Mouse (Mus musculus): ENCODE data around the gene Egfl8. TPM values are rescaled to one million over a fixed set of nuclear protein-coding genes. Genes with fewer than 3 reads are reported as not detected.

The Egfl8 gene
- total RNA-seq, 2 experiments from 2014 or later, result 1.7 to 2.4 TPM

- DNase-seq (ENCODE audit: low spot score in 2 of 2), result no peak
- no peak for TF ChIP-seq CTCF (conservative IDR thresholded peaks at IDR 0.05)
- H3K27ac ChIP-seq, result peak overlapping the region; percentile 99
- peak overlapping the region; percentile 67 for H3K4me3 ChIP-seq
These were observed 14.2 kb upstream of the Egfl8 start for GRCm38 (mm10) chr17:34629796-34630603.

GRCm38 (mm10) chr17:34629221-34629751 is 13.5 kb upstream of the Egfl8 start, which contains the start of gene Prrt1:
Prrt1 (plus strand) TSS chr17:34629533.
- H3K27ac ChIP-seq, result peak within 1 kb of the TSS; percentile 99
- DNase-seq (ENCODE audit: low spot score in 2 of 2), result peak; percentile 66 to 90
- peak within 1 kb of the TSS; percentile 67 for H3K4me3 ChIP-seq
- TF ChIP-seq CTCF (conservative IDR thresholded peaks at IDR 0.05), result no peak

- TF ChIP-seq CTCF (conservative IDR thresholded peaks at IDR 0.05), result no peak
- H3K4me3 ChIP-seq, result peak overlapping the region; percentile 67
- peak overlapping the region; percentile 99 for H3K27ac ChIP-seq
- DNase-seq (ENCODE audit: low spot score in 2 of 2), result no peak
These were observed 12.8 kb upstream of the Egfl8 start for GRCm38 (mm10) chr17:34628644-34628967.

- TF ChIP-seq CTCF (conservative IDR thresholded peaks at IDR 0.05), result no peak
- DNase-seq (ENCODE audit: low spot score in 2 of 2), result no peak
These were observed 12.3 kb upstream of the Egfl8 start, which contains the start of gene Ppt2 for GRCm38 (mm10) chr17:34627943-34628643. Ppt2 (minus strand) TSS chr17:34628510.

GRCm38 (mm10) chr17:34627093-34627942 is 11.5 kb upstream of the Egfl8 start:
- peak; percentile 87 to 92 for DNase-seq (ENCODE audit: low spot score in 2 of 2)
- Histone ChIP-seq H3K4me3 (peak overlapping the region; percentile 67), H3K27ac (peak overlapping the region; percentile 99)
- no peak for TF ChIP-seq CTCF (conservative IDR thresholded peaks at IDR 0.05)

More at GRCm38 (mm10) chr17:34627943-34628643, 12.3 kb upstream of the Egfl8 start, which contains the start of gene Ppt2:
- H3K4me3 ChIP-seq, result peak within 1 kb of the TSS; percentile 67
- H3K27ac ChIP-seq, result peak within 1 kb of the TSS; percentile 99

- Histone ChIP-seq H3K27ac (peak overlapping the region; percentile 99), H3K4me3 (peak overlapping the region; percentile 67)
- TF ChIP-seq CTCF (conservative IDR thresholded peaks at IDR 0.05), result peak; percentile 71
- DNase-seq (ENCODE audit: low spot score in 2 of 2), result no peak
These were observed 11.0 kb upstream of the Egfl8 start for GRCm38 (mm10) chr17:34626773-34627092.

GRCm38 (mm10) chr17:34626062-34626772 is 10.4 kb upstream of the Egfl8 start:
- no peak for DNase-seq (ENCODE audit: low spot score in 2 of 2)
- Histone ChIP-seq H3K4me3 (peak overlapping the region; percentile 67), H3K27ac (peak overlapping the region; percentile 99)
- TF ChIP-seq CTCF (conservative IDR thresholded peaks at IDR 0.05), result no peak

GRCm38 (mm10) chr17:34624981-34625380 is 9.2 kb upstream of the Egfl8 start:
- no peak for TF ChIP-seq CTCF (conservative IDR thresholded peaks at IDR 0.05)
- Histone ChIP-seq H3K27ac (no peak overlapping the region), H3K4me3 (no peak overlapping the region)
- DNase-seq (ENCODE audit: low spot score in 2 of 2), result no peak

- no peak for DNase-seq (ENCODE audit: low spot score in 2 of 2)
- Histone ChIP-seq H3K4me3 (no peak overlapping the region), H3K27ac (no peak overlapping the region)
- TF ChIP-seq CTCF (conservative IDR thresholded peaks at IDR 0.05), result peak; percentile 63
These were observed 7.4 kb upstream of the Egfl8 start for GRCm38 (mm10) chr17:34623161-34623560.

- Histone ChIP-seq H3K27ac (no peak overlapping the region), H3K4me3 (no peak overlapping the region)
- DNase-seq (ENCODE audit: low spot score in 2 of 2), result no peak
- no peak for TF ChIP-seq CTCF (conservative IDR thresholded peaks at IDR 0.05)
These were observed 5.2 kb upstream of the Egfl8 start for GRCm38 (mm10) chr17:34621006-34621405.

- H3K27ac ChIP-seq, result no peak overlapping the region
- DNase-seq (ENCODE audit: low spot score in 2 of 2), result peak; percentile 72 to 80
These were observed 3.2 kb upstream of the Egfl8 start for GRCm38 (mm10) chr17:34618999-34619398.

GRCm38 (mm10) chr17:34613830-34614229 is 1.9 kb downstream of the Egfl8 start:
- no peak for DNase-seq (ENCODE audit: low spot score in 2 of 2)
- H3K4me3 ChIP-seq, result no peak overlapping the region
- H3K27ac ChIP-seq, result no peak overlapping the region
- TF ChIP-seq CTCF (conservative IDR thresholded peaks at IDR 0.05), result no peak

More at GRCm38 (mm10) chr17:34618999-34619398, 3.2 kb upstream of the Egfl8 start:
- peak; percentile 94; the same call in 1 of the 2 replicates for TF ChIP-seq CTCF (conservative IDR thresholded peaks at IDR 0.05)
- H3K4me3 ChIP-seq, result no peak overlapping the region
